Mouse (Mus musculus): ENCODE data around the gene Ccdc190. TPM values are rescaled to one million over a fixed set of nuclear protein-coding genes. Genes with fewer than 3 reads are reported as not detected.

The Ccdc190 gene
- 0.49 TPM for polyA plus RNA-seq (2014; fragmentation: Illumina TruSeq; extraction: RNeasy Lipid Tissue Mini Kit (QIAGEN cat#74804); ENCODE audit: low read depth, low replicate concordance)

GRCm38 (mm10) chr1:169928454-169928971 lies at the start of gene Ccdc190:
TSS of gene Ccdc190 (plus strand) at chr1:169928648.

GRCm38 (mm10) chr1:169968792-169969515 lies 40.5 kb downstream of the Ccdc190 start, which contains the start of gene Hsd17b7:
TSS of gene Hsd17b7 (minus strand) at chr1:169969241.

Other genes starting within 250 kb of the Ccdc190 start
- 2.3 TPM for gene Rgs4, start 181.0 kb upstream of the Ccdc190 start, polyA plus RNA-seq (2014; fragmentation: Illumina TruSeq; extraction: RNeasy Lipid Tissue Mini Kit (QIAGEN cat#74804); ENCODE audit: low read depth, low replicate concordance)
- gene Hsd17b7, start 40.6 kb downstream of the Ccdc190 start, polyA plus RNA-seq (2014; fragmentation: Illumina TruSeq; extraction: RNeasy Lipid Tissue Mini Kit (QIAGEN cat#74804); ENCODE audit: low read depth, low replicate concordance) = 3.5 TPM
- gene Ddr2, start 182.1 kb downstream of the Ccdc190 start, polyA plus RNA-seq (2014; fragmentation: Illumina TruSeq; extraction: RNeasy Lipid Tissue Mini Kit (QIAGEN cat#74804); ENCODE audit: low read depth, low replicate concordance) = 4.3 TPM
- gene Uap1, start 246.3 kb downstream of the Ccdc190 start, polyA plus RNA-seq (2014; fragmentation: Illumina TruSeq; extraction: RNeasy Lipid Tissue Mini Kit (QIAGEN cat#74804); ENCODE audit: low read depth, low replicate concordance) = 26.2 TPM

Data from testis, adult 10 weeks (tissue).